9 mouse cellular contexts compared by ENCODE assay signal in the genomic region with DNA sequence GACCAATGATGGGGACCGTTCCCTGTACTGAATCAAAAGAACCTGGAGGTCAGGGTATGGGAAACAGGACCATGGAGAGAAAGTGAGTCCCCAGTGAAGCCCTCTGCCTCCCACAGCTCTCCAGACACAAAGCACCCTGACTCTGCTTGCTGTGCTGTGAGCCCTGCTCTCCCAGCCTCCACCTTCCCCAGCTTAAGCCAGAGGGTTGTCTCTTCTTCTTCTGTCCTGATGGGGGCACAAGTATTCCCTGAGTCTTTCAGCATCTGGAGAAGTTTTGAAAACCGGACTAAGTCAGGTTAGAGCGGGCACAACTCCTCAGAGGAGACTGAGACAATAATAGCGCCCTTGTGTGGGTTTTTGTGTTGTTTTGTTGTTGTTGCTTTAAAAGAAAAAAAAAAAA. TPM values are rescaled to one million over a fixed set of nuclear protein-coding genes. Genes with fewer than 3 reads are reported as not detected.
DNase-seq lines count a peak whose midpoint lies in the region; ATAC-seq and TF ChIP-seq lines count a peak whose summit lies in the region.
"Had no signal": no experiment of that assay in that cellular context is flagged by ENCODE, and none has a peak within 500 bp of the region (broad histone marks: within the 10 kb centered on the region; RNA-seq: fewer than 3 reads in every experiment).

No protein-coding gene starts in this region.

- no peak for ATAC-seq in hindbrain, embryonic 11.5 days (ENCODE audit: low FRiP score)
- no peak for ATAC-seq in intestine, postnatal 0 days

- no peak for DNase-seq in hindbrain, embryonic 10.5 days (ENCODE audit: low spot score)
- no peak for DNase-seq in hindbrain, embryonic 11.5 days (ENCODE audit: low spot score)
- peak; percentile 52 for DNase-seq in MN1 (ENCODE audit: low spot score)
- DNase-seq in brain, adult 2 months (ENCODE audit: low read depth, low spot score), result peak; percentile 49
- DNase-seq in left cerebral cortex, postnatal 4 days, result no peak
- DNase-seq in gastrocnemius, postnatal 25 days, result no peak
- DNase-seq in Muller cell, postnatal 12 days (ENCODE audit: inconsistent ontology term), result no peak

- 58% methylated on average over 4 of the region's 4 CpGs for WGBS in hindbrain, embryonic 10.5 days
- 51% methylated on average over 4 of the region's 4 CpGs for WGBS in hindbrain, embryonic 11.5 days
- WGBS in intestine, postnatal 0 days, result 53% methylated on average over 4 of the region's 4 CpGs

- H3K4me2 ChIP-seq in hindbrain, embryonic 11.5 days (replicated peaks; ENCODE audit: low read depth, low read length), result no peak overlapping the region
- H3K4me2 ChIP-seq in intestine, postnatal 0 days (replicated peaks; ENCODE audit: low read depth), result peak overlapping the region; percentile 65

- intact Hi-C loops in left cerebral cortex, postnatal 4 days (cut with DNase I), result no loop called here

- H3K9me3 ChIP-seq in hindbrain, embryonic 10.5 days, result no peaks in the 10 kb centered on the region
- no peaks in the 10 kb centered on the region for H3K9me3 ChIP-seq in hindbrain, embryonic 11.5 days (ENCODE audit: control insufficient read depth, low read length)
- no peaks in the 10 kb centered on the region for H3K9me3 ChIP-seq in intestine, postnatal 0 days (ENCODE audit: control insufficient read depth)

- no peaks in the 10 kb centered on the region for H3K36me3 ChIP-seq in hindbrain, embryonic 10.5 days
- no peaks in the 10 kb centered on the region for H3K36me3 ChIP-seq in hindbrain, embryonic 11.5 days (ENCODE audit: control insufficient read depth, insufficient read depth, low read length)
- H3K36me3 ChIP-seq in intestine, postnatal 0 days (ENCODE audit: control insufficient read depth, insufficient read depth), result no peaks in the 10 kb centered on the region

- peak; percentile 53 for TF ChIP-seq CTCF in intestine, postnatal 0 days (IDR thresholded peaks at IDR 0.05; ENCODE audit: low read depth)

- H3K27ac ChIP-seq in hindbrain, embryonic 10.5 days, result peak overlapping the region; percentile 87; the same call in 1 of the 2 replicates
- no peak overlapping the region for H3K27ac ChIP-seq in hindbrain, embryonic 11.5 days (ENCODE audit: low read depth, low read length)
- no peak overlapping the region for H3K27ac ChIP-seq in intestine, postnatal 0 days (ENCODE audit: low read depth, low read length)

- no peak overlapping the region for H3K9ac ChIP-seq in hindbrain, embryonic 11.5 days (ENCODE audit: low read depth, low read length)
- H3K9ac ChIP-seq in intestine, postnatal 0 days (ENCODE audit: low read depth, low read length), result no peak overlapping the region

- H3K4me1 ChIP-seq in hindbrain, embryonic 10.5 days (replicated peaks), result peaks cover 41% of the 10 kb centered on the region
- peaks cover 11% of the 10 kb centered on the region; the same call in 1 of the 2 replicates for H3K4me1 ChIP-seq in hindbrain, embryonic 11.5 days (replicated peaks; ENCODE audit: control insufficient read depth, insufficient read depth, low read length)
- H3K4me1 ChIP-seq in intestine, postnatal 0 days (replicated peaks; ENCODE audit: control insufficient read depth, insufficient read depth, low read length), result no peaks in the 10 kb centered on the region

- H3K27me3 ChIP-seq in hindbrain, embryonic 10.5 days (ENCODE audit: insufficient read depth, poor library complexity, severe bottlenecking), result peaks cover 27% of the 10 kb centered on the region
- no peaks in the 10 kb centered on the region for H3K27me3 ChIP-seq in hindbrain, embryonic 11.5 days (ENCODE audit: control insufficient read depth, insufficient read depth, low read length)
- H3K27me3 ChIP-seq in intestine, postnatal 0 days (replicated peaks; ENCODE audit: control insufficient read depth, insufficient read depth, low read length), result 0 out of 2 replicates have a peak, but pooled peaks cover 2% of the 10 kb centered on the region

- H3K4me3 ChIP-seq in hindbrain, embryonic 10.5 days, result no peak overlapping the region
- no peak overlapping the region for H3K4me3 ChIP-seq in hindbrain, embryonic 11.5 days (ENCODE audit: low read depth, low read length)
- H3K4me3 ChIP-seq in intestine, postnatal 0 days (ENCODE audit: low read depth, low read length), result peak overlapping the region; percentile 44

RNA-seq across cellular contexts. Expression of gene Daam2, which starts 2.2 kb away (rescaled TPM):
- 2.2 and 2.6 TPM in 2 replicates for polyA plus RNA-seq in hindbrain, embryonic 10.5 days (2016; fragmentation: Nextera tagmentation; extraction: Ambion mirVana)
- 3.9 and 4.0 TPM in 2 replicates for polyA plus RNA-seq in hindbrain, embryonic 11.5 days (2014; fragmentation: Nextera tagmentation; extraction: Ambion mirVana)
- polyA plus RNA-seq in intestine, postnatal 0 days (2015; fragmentation: Nextera tagmentation; extraction: Ambion mirVana), result 1.5 and 1.7 TPM in 2 replicates
- total RNA-seq in left cerebral cortex, postnatal 4 days (2021), result 10 to 100 TPM; 14.0 to 15.8 TPM
- total RNA-seq in gastrocnemius, postnatal 25 days (2021), result 1 to 10 TPM; 4.9 to 5.0 TPM

RNA-seq across cellular contexts. Expression of gene Kif6, which starts 53.0 kb away (rescaled TPM):
- 2.6 and 2.9 TPM in 2 replicates for polyA plus RNA-seq in hindbrain, embryonic 10.5 days (2016; fragmentation: Nextera tagmentation; extraction: Ambion mirVana)
- polyA plus RNA-seq in hindbrain, embryonic 11.5 days (2014; fragmentation: Nextera tagmentation; extraction: Ambion mirVana), result 3.1 and 3.6 TPM in 2 replicates
- 0.22 and 0.39 TPM in 2 replicates for polyA plus RNA-seq in intestine, postnatal 0 days (2015; fragmentation: Nextera tagmentation; extraction: Ambion mirVana)
- total RNA-seq in left cerebral cortex, postnatal 4 days (2021), result 1 to 10 TPM; 1.6 to 2.3 TPM
- total RNA-seq in gastrocnemius, postnatal 25 days (2021), result under 1 TPM in 1 of 2 experiments, not detected in 1; 0.19 TPM
- total RNA-seq: gastrocnemius, adult 18-20 months had no signal

Comparison
In these comparisons a context has a peak if more than half of its experiments do, and no peak if none do; other contexts are left out.
1. DNase-seq: peak in MN1 (single experiment) and brain, adult 2 months (single experiment); none in hindbrain, embryonic 10.5 days (single experiment), hindbrain, embryonic 11.5 days (single experiment), left cerebral cortex, postnatal 4 days (single experiment), gastrocnemius, postnatal 25 days (single experiment) and Muller cell, postnatal 12 days (single experiment).